Mouse (Mus musculus) forebrain, postnatal 0 days (tissue): ENCODE data around the gene 2310022B05Rik. TPM values are rescaled to one million over a fixed set of nuclear protein-coding genes. Genes with fewer than 3 reads are reported as not detected.

Experiments used
- ATAC-seq: fragments of 200-750 bp; cut with Nextera tagmentation; 2 replicates; pipeline ENCODE4 v1.8.0; 2017; ENCODE audit warnings: mild to moderate bottlenecking, moderate library complexity
- DNase-seq: peaks from one replicate; pipeline ENCODE4 v3.0.0-alpha.2; 2015
- H3K27ac ChIP-seq: fragments of 300-500 bp; sonication (generic); 2 replicates; pipeline ENCODE4 v1.5.1; 2014; ENCODE audit warnings: low read depth, mild to moderate bottlenecking, antibody characterized with exemption, low read length, moderate library complexity, mixed read lengths
- H3K27me3 ChIP-seq: fragments of 300-500 bp; sonication (generic); 2 replicates; pipeline ENCODE4 v1.6.1; 2014; ENCODE audit warnings: mild to moderate bottlenecking, low read length, mixed read lengths; ENCODE audit not compliant: insufficient read depth
- H3K36me3 ChIP-seq: fragments of 300-500 bp; sonication (generic); 2 replicates; pipeline ENCODE4 v1.6.1; 2014; ENCODE audit warnings: mild to moderate bottlenecking, moderate library complexity; ENCODE audit not compliant: insufficient read depth
- H3K4me1 ChIP-seq: fragments of 300-500 bp; sonication (generic); 2 replicates; pipeline ENCODE4 v1.6.1; 2014; ENCODE audit warnings: antibody characterized with exemption; ENCODE audit not compliant: insufficient read depth
- H3K4me2 ChIP-seq: fragments of 300-500 bp; sonication (generic); 2 replicates; pipeline ENCODE4 v1.6.1; 2014; ENCODE audit warnings: low read depth, mild to moderate bottlenecking, moderate library complexity
- H3K4me3 ChIP-seq: fragments of 300-500 bp; sonication (generic); 2 replicates; pipeline ENCODE4 v1.5.1; 2014; ENCODE audit warnings: low read depth, low read length, mixed read lengths
- H3K9ac ChIP-seq: fragments of 300-500 bp; sonication (generic); 2 replicates; pipeline ENCODE4 v1.6.1; 2014; ENCODE audit warnings: mild to moderate bottlenecking
- H3K9me3 ChIP-seq: fragments of 300-500 bp; sonication (generic); 2 replicates; pipeline ENCODE4 v1.6.1; 2016; ENCODE audit warnings: low read length
- CTCF ChIP-seq: sonication (generic); IDR thresholded peaks from 2 replicates; pipeline ENCODE4 v1.5.1; 2016; ENCODE audit warnings: antibody characterized with exemption, control low read depth, low read depth
- WGBS: fragments of 180-500 bp; shearing (Covaris S2); extraction: QIAGEN DNeasy Blood & Tissue Kit; methylation state at CpG from one replicate; pipeline ENCODE4 v1.1.7; 2014; 5-methylcytosine and 5-hydroxymethylcytosine counted together
- polyA plus RNA-seq: library from polyadenylated mRNA; unstranded; fragments of >200 nt; fragmentation: Nextera tagmentation; extraction: Ambion mirVana; gene quantifications from 2 replicates; pipeline ENCODE4 v1.2.1, GENCODE M21; 2015
- total RNA-seq: library from RNA; depleted of rRNA; stranded (reverse); fragments of >200 nt; gene quantifications from 2 replicates; pipeline ENCODE4 v1.2.3, GENCODE M21; 2014

Gene 2310022B05Rik
- total and polyA plus RNA-seq, 2 experiments from 2014 or later = 37.8 to 79.7 TPM

DNA sequence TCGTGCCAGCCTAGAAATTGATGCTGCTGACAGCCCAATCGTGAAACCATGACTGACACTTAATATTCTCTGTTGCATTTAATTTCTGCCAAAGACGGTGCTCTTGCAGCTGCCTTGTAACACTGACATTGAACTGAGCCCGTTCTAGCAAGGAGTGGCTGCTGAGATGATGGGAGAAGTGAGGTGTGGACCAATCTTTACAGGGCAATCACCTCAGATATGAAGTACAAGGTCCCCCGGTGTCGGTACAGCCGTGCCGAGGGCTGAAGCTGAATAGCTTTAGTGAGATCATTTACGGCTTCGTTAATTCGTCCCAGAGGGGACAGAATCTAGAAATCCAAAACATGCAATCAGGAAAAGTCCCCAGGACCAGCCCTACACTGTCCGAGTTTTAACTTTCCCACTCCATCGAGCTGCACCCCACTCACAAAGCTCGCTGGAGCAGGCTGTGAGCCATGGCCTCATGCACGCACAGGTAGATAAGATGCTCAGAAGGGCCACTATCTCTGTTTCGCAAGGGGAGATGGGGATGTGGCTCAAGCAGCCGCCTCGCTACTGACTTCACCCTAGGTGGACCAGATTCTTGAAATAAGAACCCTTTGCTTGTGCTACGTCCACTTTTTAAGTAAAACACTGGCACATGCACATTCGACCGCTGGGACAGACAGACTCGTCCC lies 32.4 kb upstream of the 2310022B05Rik start:
- ATAC-seq = no peak
- Histone ChIP-seq H3K27me3 (no peaks in the 10 kb centered on the region), H3K9ac (no peak overlapping the region), H3K27ac (no peak overlapping the region), H3K36me3 (peaks cover 56% of the 10 kb centered on the region), H3K4me2 (no peak overlapping the region), H3K4me1 (no peaks in the 10 kb centered on the region), H3K9me3 (no peaks in the 10 kb centered on the region), H3K4me3 (no peak overlapping the region)
- no peak for DNase-seq
- WGBS = 89% methylated on average over 22 of the region's 22 CpGs
- TF ChIP-seq CTCF = no peak

DNA sequence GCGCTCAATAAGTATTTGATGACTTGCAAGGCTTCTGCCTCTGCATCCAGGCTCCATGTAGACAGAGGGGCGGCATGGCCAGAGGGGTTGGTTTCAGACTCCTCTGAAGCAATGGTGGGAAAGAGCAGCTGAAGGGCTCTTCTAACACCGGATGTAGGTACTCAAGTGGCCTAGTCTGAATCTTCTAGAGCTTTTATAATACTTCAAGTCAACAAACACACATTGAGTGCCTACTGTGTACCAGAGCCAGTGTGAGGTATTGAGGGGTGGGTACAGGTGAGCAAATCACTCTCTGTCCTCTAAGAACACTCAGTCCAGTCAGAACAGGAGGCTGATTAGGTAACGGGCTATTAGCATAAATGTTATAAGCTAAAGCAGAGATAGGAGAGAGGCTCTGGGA lies 28.5 kb upstream of the 2310022B05Rik start:
- no peaks in the 10 kb centered on the region for H3K27me3 ChIP-seq
- H3K9me3 ChIP-seq = no peaks in the 10 kb centered on the region
- H3K4me2 ChIP-seq = no peak overlapping the region
- ATAC-seq = no peak
- H3K4me1 ChIP-seq = no peaks in the 10 kb centered on the region
- no peak overlapping the region for H3K4me3 ChIP-seq
- peaks cover 58% of the 10 kb centered on the region for H3K36me3 ChIP-seq
- 96% methylated on average over 4 of the region's 4 CpGs for WGBS
- no peak for TF ChIP-seq CTCF
- no peak for DNase-seq
- no peak overlapping the region for H3K9ac ChIP-seq
- no peak overlapping the region for H3K27ac ChIP-seq

DNA sequence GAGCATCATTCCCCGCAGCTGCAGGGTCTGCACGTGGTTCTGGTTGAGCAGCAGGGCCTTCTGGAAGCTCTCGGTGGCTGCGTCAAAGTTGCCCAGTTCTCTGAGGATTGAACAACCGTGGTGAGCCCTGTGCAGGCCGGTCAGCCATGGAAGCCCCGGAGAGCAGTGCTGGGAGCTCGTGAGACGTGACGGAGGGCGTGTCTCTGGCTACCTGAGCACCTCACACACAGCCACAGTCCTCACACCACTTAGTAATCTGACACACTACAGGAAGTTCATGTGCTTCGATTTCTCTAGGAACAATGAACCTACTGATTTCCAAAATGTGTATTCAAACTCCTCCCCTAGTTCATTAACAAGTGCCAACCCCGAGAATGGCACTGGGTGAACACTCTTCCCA lies 25.7 kb upstream of the 2310022B05Rik start:
- DNase-seq (no peak), ATAC-seq (no peak)
- Histone ChIP-seq H3K4me2 (no peak overlapping the region), H3K4me3 (no peak overlapping the region), H3K36me3 (peaks cover 64% of the 10 kb centered on the region), H3K4me1 (no peaks in the 10 kb centered on the region), H3K27me3 (no peaks in the 10 kb centered on the region), H3K9ac (no peak overlapping the region), H3K27ac (no peak overlapping the region), H3K9me3 (no peaks in the 10 kb centered on the region)
- no peak for TF ChIP-seq CTCF
- WGBS = 94% methylated on average over 13 of the region's 13 CpGs

DNA sequence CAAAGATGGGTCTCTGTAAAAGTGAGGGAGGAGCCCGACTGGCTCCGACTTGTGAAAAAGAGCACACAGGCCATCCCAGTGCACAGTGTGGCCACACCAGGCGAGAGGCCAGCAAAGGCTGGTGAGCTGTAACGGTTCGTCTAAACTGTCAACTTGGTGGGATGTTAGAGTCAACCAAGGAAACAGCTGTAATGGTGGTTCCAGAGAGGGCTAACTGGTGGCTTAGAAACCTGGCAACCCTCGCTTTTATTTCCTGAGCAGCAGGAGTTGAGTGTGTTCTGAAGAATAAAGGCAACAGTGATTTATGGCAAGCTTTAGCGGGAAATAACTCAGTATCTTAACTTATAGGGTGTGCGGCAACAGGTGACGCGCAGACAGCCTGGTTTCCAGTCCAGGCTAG lies 19.0 kb upstream of the 2310022B05Rik start:
- TF ChIP-seq CTCF = no peak
- H3K4me3 ChIP-seq = no peak overlapping the region
- no peak overlapping the region for H3K9ac ChIP-seq
- DNase-seq (no peak), ATAC-seq (no peak)
- H3K36me3 ChIP-seq = peaks cover 74% of the 10 kb centered on the region
- no peak overlapping the region for H3K4me2 ChIP-seq
- H3K27me3 ChIP-seq = no peaks in the 10 kb centered on the region
- no peaks in the 10 kb centered on the region for H3K9me3 ChIP-seq
- H3K27ac ChIP-seq = no peak overlapping the region
- 85% methylated on average over 10 of the region's 10 CpGs for WGBS
- H3K4me1 ChIP-seq = peaks cover 2% of the 10 kb centered on the region; the same call in 1 of the 2 replicates

DNA sequence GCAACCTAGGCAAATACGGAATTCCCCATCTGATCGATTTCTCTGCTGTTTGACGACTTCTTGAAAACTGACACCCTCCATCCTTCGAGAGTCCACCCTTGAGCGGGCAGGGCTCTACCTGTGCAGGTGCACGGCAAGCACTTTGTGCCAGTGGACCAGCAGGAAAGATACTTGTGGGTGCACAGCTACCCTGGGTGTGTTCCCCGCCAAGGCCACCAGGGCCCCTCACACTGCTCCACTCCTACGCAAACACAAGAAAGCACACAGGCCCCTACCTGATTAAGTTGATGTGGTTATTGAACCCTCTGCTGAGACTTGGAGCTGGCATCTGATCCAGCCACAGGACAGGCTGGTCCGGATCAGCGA lies 18.6 kb upstream of the 2310022B05Rik start:
- WGBS = 69% methylated on average over 10 of the region's 10 CpGs
- 0 out of 2 replicates have a peak, but pooled peaks have one; percentile 2 for TF ChIP-seq CTCF
- Histone ChIP-seq H3K4me1 (peaks cover 4% of the 10 kb centered on the region; the same call in 1 of the 2 replicates), H3K4me2 (no peak overlapping the region), H3K4me3 (no peak overlapping the region), H3K9ac (no peak overlapping the region), H3K27ac (no peak overlapping the region), H3K9me3 (no peaks in the 10 kb centered on the region), H3K36me3 (peaks cover 74% of the 10 kb centered on the region), H3K27me3 (no peaks in the 10 kb centered on the region)
- ATAC-seq (no peak), DNase-seq (no peak)

DNA sequence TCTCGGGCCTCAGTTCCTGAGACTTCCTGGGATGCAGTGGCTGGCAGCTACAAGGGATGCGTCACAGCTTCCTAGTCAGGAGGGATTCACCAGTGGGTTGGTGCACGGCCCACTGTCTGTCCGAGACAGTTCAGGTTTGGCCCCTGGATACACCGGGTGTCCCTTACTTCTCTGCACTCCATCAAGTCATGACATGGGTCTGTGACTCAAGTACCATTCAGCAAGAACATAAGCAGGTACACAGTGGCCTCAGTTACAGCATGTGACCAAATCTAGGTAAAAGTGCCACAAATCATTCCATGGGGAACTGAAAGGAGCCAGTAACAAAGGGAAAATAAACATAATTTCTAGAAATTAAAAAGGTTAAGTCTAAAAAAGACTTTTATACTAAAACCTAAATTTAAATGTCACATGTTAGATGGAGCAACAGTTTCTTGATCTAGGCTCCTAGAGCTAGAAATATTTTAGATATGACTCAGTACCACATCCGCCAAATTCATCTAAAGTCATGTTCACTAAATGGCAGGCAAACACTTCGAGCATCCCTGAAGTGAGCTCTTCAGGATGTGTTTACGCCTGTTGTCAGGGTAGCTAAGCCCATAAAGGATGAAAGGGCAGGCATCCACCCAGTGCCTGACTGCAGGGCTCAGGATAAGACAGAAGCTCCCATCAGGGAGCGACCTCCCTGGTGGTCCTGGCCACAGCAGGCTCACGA lies 18.1 kb upstream of the 2310022B05Rik start:
- peaks cover 73% of the 10 kb centered on the region for H3K36me3 ChIP-seq
- WGBS = 72% methylated on average over 10 of the region's 10 CpGs
- no peak overlapping the region for H3K4me2 ChIP-seq
- DNase-seq (no peak), ATAC-seq (no peak)
- no peak for TF ChIP-seq CTCF
- no peak overlapping the region for H3K4me3 ChIP-seq
- no peaks in the 10 kb centered on the region for H3K27me3 ChIP-seq
- no peak overlapping the region for H3K27ac ChIP-seq
- H3K4me1 ChIP-seq = peaks cover 4% of the 10 kb centered on the region; the same call in 1 of the 2 replicates
- no peaks in the 10 kb centered on the region for H3K9me3 ChIP-seq
- no peak overlapping the region for H3K9ac ChIP-seq

DNA sequence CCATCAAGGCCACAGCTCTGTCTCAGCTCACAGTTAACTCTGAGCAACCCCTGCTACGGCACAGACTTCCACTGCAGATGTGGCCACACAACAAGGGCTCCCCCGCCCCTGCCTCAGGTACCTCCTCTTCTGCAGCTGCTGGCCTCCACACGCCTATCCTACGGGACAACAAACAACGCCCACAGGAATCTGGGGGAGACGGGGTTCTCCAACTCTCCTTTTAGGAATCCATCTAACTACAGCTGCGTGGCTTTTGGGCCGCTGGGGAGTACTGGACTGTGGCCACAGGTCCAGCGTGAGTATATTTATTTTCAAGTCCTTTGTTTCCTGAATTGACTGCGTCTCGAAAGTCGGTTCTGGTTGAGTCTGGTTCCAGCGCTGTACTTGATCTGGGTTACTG lies 15.1 kb upstream of the 2310022B05Rik start:
- no peak for TF ChIP-seq CTCF
- ATAC-seq = no peak
- H3K4me3 ChIP-seq = no peak overlapping the region
- no peak for DNase-seq
- WGBS = 93% methylated on average over 13 of the region's 13 CpGs
- no peaks in the 10 kb centered on the region for H3K9me3 ChIP-seq
- no peak overlapping the region for H3K4me2 ChIP-seq
- peaks cover 70% of the 10 kb centered on the region for H3K36me3 ChIP-seq
- no peaks in the 10 kb centered on the region for H3K27me3 ChIP-seq
- peaks cover 4% of the 10 kb centered on the region; the same call in 1 of the 2 replicates for H3K4me1 ChIP-seq
- H3K27ac ChIP-seq = no peak overlapping the region
- H3K9ac ChIP-seq = no peak overlapping the region
